Mouse (Mus musculus) intestine, embryonic 15.5 days (tissue): Measurements from ENCODE around the gene Cd63. TPM values are rescaled to one million over a fixed set of nuclear protein-coding genes. Genes with fewer than 3 reads are reported as not detected.

Experiments
- ATAC-seq: fragments of 200-750 bp; cut with Nextera tagmentation; 2 replicates; pipeline ENCODE4 v1.8.0; 2017; ENCODE audit warnings: moderate TSS enrichment, moderate library complexity
- H3K27ac ChIP-seq: fragments of 300-500 bp; sonication (generic); 2 replicates; pipeline ENCODE4 v1.5.1; 2015; ENCODE audit warnings: mild to moderate bottlenecking, inconsistent platforms
- H3K27me3 ChIP-seq: fragments of 300-500 bp; sonication (generic); replicated peaks from 2 replicates; pipeline ENCODE4 v1.6.1; 2015; ENCODE audit warnings: inconsistent platforms
- H3K36me3 ChIP-seq: fragments of 300-500 bp; sonication (generic); 2 replicates; pipeline ENCODE4 v1.6.1; 2015; ENCODE audit warnings: inconsistent platforms
- H3K4me1 ChIP-seq: fragments of 300-500 bp; sonication (generic); replicated peaks from 2 replicates; pipeline ENCODE4 v1.6.1; 2015; ENCODE audit warnings: inconsistent platforms
- H3K4me2 ChIP-seq: fragments of 300-500 bp; sonication (generic); replicated peaks from 2 replicates; pipeline ENCODE4 v1.6.1; 2015; ENCODE audit warnings: mild to moderate bottlenecking, inconsistent platforms
- H3K4me3 ChIP-seq: fragments of 300-500 bp; sonication (generic); replicated peaks from 2 replicates; pipeline ENCODE4 v1.5.1; 2015; ENCODE audit warnings: inconsistent platforms
- H3K9ac ChIP-seq: fragments of 300-500 bp; sonication (generic); 2 replicates; pipeline ENCODE4 v1.6.1; 2015; ENCODE audit warnings: inconsistent platforms
- H3K9me3 ChIP-seq: fragments of 300-500 bp; sonication (generic); 2 replicates; pipeline ENCODE4 v1.6.1; 2016; ENCODE audit warnings: inconsistent platforms
- WGBS: fragments of 180-500 bp; shearing (Covaris S2); methylation state at CpG from one replicate; pipeline ENCODE4 v1.1.7; 2015; 5-methylcytosine and 5-hydroxymethylcytosine counted together
- polyA plus RNA-seq: library from polyadenylated mRNA; unstranded; fragments of >200 nt; fragmentation: Nextera tagmentation; extraction: Ambion mirVana; gene quantifications from 2 replicates; pipeline ENCODE4 v1.2.1, GENCODE M21; 2015

Cd63 gene
- polyA plus RNA-seq, 1 experiment from 2014 or later, result 708 TPM

GRCm38 (mm10) chr10:128960590-128961584, 60.1 kb downstream of the Cd63 start, which contains the start of gene Mettl7b:
Mettl7b (minus strand) TSS chr10:128960988.
- H3K27me3 ChIP-seq, result no peaks in the 10 kb centered on the region
- H3K36me3 ChIP-seq, result no peaks in the 10 kb centered on the region
- H3K27ac ChIP-seq, result peak within 1 kb of the TSS; percentile 59
- 66% methylated on average over 12 of the region's 12 CpGs for WGBS
- no peak within 1 kb of the TSS for H3K4me3 ChIP-seq
- H3K4me2 ChIP-seq, result peak within 1 kb of the TSS; percentile 37; the same call in 1 of the 2 replicates
- ATAC-seq, result peak; percentile 90
- peaks cover 6% of the 10 kb centered on the region; the same call in 1 of the 2 replicates for H3K4me1 ChIP-seq
- no peaks in the 10 kb centered on the region for H3K9me3 ChIP-seq
- no peak within 1 kb of the TSS for H3K9ac ChIP-seq

Other genes with a start within 250 kb of the Cd63 start
- gene Suox, start 226.9 kb upstream of the Cd63 start, polyA plus RNA-seq, result 11.9 and 12.1 TPM in 2 replicates
- 59.0 and 60.5 TPM in 2 replicates for gene Rab5b, start 204.7 kb upstream of the Cd63 start, polyA plus RNA-seq
- 1.0 and 1.1 TPM in 2 replicates for gene Pmel, start 196.8 kb upstream of the Cd63 start, polyA plus RNA-seq
- gene Cdk2, start 196.0 kb upstream of the Cd63 start, polyA plus RNA-seq, result 72.7 and 80.9 TPM in 2 replicates
- gene Dgka, start 156.1 kb upstream of the Cd63 start, polyA plus RNA-seq, result 7.1 and 7.4 TPM in 2 replicates
- gene Pym1, start 153.1 kb upstream of the Cd63 start, polyA plus RNA-seq, result 32.9 and 34.1 TPM in 2 replicates
- gene Mmp19, start 110.1 kb upstream of the Cd63 start, polyA plus RNA-seq, result 0.60 and 1.0 TPM in 2 replicates
- 44.6 and 47.6 TPM in 2 replicates for gene Dnajc14, start 96.9 kb upstream of the Cd63 start, polyA plus RNA-seq
- gene Tmem198b, start 96.6 kb upstream of the Cd63 start, polyA plus RNA-seq, result 11.2 and 12.7 TPM in 2 replicates
- gene Sarnp, start 83.7 kb upstream of the Cd63 start, polyA plus RNA-seq, result 186 and 201 TPM in 2 replicates
- 101 and 116 TPM in 2 replicates for gene Ormdl2, start 79.3 kb upstream of the Cd63 start, polyA plus RNA-seq
- 3.5 and 3.9 TPM in 2 replicates for gene Gdf11, start 9.3 kb upstream of the Cd63 start, polyA plus RNA-seq
- gene Rdh5, start 21.9 kb downstream of the Cd63 start, polyA plus RNA-seq, result 11.7 and 12.0 TPM in 2 replicates
- gene Bloc1s1, start 23.0 kb downstream of the Cd63 start, polyA plus RNA-seq, result 194 and 203 TPM in 2 replicates
- 2.9 and 3.8 TPM in 2 replicates for gene Itga7, start 32.8 kb downstream of the Cd63 start, polyA plus RNA-seq
- 12.0 and 12.3 TPM in 2 replicates for gene Mettl7b, start 60.0 kb downstream of the Cd63 start, polyA plus RNA-seq
- not detected in 2 replicates for gene Olfr9, start 88.4 kb downstream of the Cd63 start, polyA plus RNA-seq
- not detected in 2 replicates for gene Olfr763, start 109.8 kb downstream of the Cd63 start, polyA plus RNA-seq
- gene Olfr764-ps1, start 138.9 kb downstream of the Cd63 start, polyA plus RNA-seq, result not detected in 2 replicates
- not detected in 2 replicates for gene Olfr765, start 149.0 kb downstream of the Cd63 start, polyA plus RNA-seq
- not detected in 2 replicates for gene Olfr766-ps1, start 168.0 kb downstream of the Cd63 start, polyA plus RNA-seq
- not detected in 2 replicates for gene Olfr767, start 181.9 kb downstream of the Cd63 start, polyA plus RNA-seq
- gene Olfr768, start 198.4 kb downstream of the Cd63 start, polyA plus RNA-seq, result not detected in 2 replicates
- not detected in 2 replicates for gene Olfr769, start 216.9 kb downstream of the Cd63 start, polyA plus RNA-seq
- gene Olfr770, start 238.0 kb downstream of the Cd63 start, polyA plus RNA-seq, result not detected in 2 replicates